Mouse (Mus musculus) embryonic fibroblast, embryonic 13.5 days (primary cell): ENCODE measurements around the gene Rhox2a.

ENCODE experiments used
- CTCF ChIP-seq: IDR thresholded peaks from 2 replicates; pipeline ENCODE4 v1.5.1; 2011; ENCODE audit warnings: mild to moderate bottlenecking, control low read depth, low read length, moderate library complexity, borderline replicate concordance; ENCODE audit not compliant: insufficient read depth
- POLR2A ChIP-seq: IDR thresholded peaks from 2 replicates; pipeline ENCODE4 v1.6.1; 2011; ENCODE audit warnings: low read depth, mild to moderate bottlenecking, control low read depth, low read length, moderate library complexity

- TF ChIP-seq CTCF (no peak), POLR2A (no peak)
Measured at GRCm38 (mm10) chrX:37210941-37211340, 33.8 kb upstream of the Rhox2a start, which contains the start of gene Gm9.
